Mouse (Mus musculus): Measurements from ENCODE around the gene Ccdc171.
A peak's percentile ranks its signal among the peaks of the same experiment; 100 is the strongest.
"Not testable (repeated sequence)": the region's sequence is repeated elsewhere in the genome, so short reads cannot be mapped to it uniquely, and the experiment has no call there.

Ccdc171 gene

GRCm38 (mm10) chr4:83525690-83526055, 328 bp downstream of the Ccdc171 start:
- DNase-seq (ENCODE audit: low spot score), result no peak

GRCm38 (mm10) chr4:83526270-83526987, 1.1 kb downstream of the Ccdc171 start:
- no peak for DNase-seq (ENCODE audit: low spot score)

DNA sequence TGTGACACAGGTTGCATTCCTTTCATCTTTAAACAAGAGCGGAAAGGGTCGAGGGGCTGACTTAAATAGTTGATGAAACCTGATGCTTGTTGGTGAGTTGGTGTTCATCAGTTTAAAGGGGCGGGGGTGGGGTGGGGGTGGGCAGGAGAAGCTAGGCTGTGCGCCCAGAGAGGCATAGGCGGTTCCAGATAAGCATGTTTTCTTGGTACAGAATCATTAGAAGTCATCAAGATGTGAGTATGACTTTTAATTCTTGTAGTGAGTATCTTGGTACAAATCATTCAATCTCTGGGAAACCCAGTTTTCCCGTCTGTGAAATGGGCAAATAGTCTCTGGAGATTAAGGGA, 1.6 kb downstream of the Ccdc171 start:
- no peak for DNase-seq (ENCODE audit: low spot score)

DNA sequence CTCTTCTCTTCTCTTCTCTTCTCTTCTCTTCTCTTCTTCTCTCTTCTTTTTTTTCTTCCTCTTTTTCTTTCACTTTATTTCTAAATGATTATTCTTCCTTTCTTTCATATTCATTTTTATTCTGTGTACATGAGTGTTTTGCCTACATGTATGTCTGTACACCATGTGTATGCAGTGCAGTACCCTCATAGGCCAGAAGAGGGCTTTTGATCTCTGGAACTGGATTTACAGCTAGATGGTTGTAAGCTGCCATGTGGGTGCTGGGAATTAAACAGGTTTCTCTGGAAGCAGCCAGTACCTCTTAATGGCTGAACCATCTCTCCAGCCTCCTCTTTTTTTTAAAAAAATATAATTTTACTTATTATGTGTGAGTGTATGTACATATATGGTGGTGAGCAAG, 2.6 kb downstream of the Ccdc171 start:
- DNase-seq (ENCODE audit: low spot score), result peak; percentile 31

DNA sequence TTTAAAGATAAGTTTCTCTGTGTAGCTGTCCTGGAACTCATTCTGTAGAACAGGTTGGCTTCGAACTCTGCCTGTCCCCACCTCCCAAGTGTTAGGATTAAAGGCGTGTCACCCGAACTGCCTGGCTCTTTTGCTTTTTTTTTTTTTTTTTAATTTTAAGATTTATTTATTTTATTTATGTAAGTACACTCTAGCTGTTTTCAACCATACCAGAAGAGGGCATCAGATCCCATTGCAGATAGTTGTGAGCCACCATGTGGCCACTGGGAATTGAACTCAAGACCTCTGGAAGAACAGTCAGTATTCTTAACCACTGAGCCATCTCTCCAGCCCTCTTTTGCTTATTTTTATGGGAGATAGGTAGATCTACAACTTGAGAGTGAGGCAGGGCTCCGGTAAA, 4.7 kb downstream of the Ccdc171 start:
- not testable (repeated sequence) for DNase-seq (ENCODE audit: low spot score)

DNA sequence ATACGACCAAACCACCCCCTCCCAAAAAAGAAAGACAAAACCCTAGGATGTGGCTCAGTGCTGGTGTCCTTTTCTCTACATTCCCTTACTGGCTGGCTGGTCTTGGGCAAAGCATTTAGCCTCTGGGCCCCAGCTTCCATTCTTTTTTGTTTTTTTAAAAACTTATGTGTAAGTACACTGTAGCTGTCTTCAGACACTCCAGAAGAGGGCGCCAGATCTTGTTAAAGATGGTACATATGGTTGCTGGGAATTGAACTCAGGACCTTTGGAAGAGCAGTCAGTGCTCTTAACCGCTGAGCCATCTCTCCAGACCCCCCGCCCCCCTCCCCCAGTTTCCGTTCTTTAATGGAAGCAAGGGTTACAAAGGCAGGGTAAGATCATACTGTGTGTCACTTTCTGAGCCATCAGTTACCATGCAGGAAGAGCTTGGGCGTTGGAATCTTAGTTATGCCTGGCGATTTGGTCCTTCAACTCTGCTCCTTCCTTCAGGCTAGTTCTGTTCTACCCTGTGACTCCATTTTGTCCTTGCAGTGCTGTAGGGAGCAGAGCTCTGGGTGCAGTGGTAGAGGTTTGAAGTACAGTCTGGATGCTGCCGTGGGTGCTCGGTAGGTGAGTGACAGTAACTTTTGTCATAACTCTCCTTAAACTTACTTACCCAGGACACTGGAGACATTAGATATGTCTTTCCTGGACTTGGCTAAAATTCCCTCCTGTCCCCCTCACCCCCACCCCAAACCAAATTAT, 8.0 kb downstream of the Ccdc171 start:
- no peak for DNase-seq (ENCODE audit: low spot score)

GRCm38 (mm10) chr4:83534024-83534423, 8.7 kb downstream of the Ccdc171 start:
- no peak for DNase-seq (ENCODE audit: low spot score)

GRCm38 (mm10) chr4:83549501-83549900, 24.2 kb downstream of the Ccdc171 start:
- no peak for DNase-seq (ENCODE audit: low spot score)

- DNase-seq (ENCODE audit: low spot score), result no peak
These were observed 42.1 kb downstream of the Ccdc171 start for GRCm38 (mm10) chr4:83567190-83568113.

DNA sequence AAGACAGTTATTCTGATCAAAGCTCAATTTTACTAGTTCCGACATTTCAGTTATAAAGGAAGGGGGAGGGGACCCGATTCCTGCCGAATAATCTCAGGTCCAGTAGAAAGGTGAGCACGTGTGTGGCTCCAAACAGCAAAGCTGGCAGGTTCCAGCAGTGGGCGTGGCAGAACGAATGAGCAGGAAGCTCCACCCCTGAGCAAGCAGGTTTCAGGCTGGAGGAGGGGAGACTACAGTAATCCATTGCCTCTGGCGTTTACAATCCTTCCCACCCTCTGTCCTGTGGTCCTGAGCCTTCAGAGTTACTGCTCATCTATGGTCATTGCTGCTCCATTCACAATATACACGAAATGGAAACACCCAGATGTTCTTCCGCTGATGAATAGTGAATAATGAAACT, 42.8 kb downstream of the Ccdc171 start:
- DNase-seq (ENCODE audit: low spot score), result peak; percentile 30

- DNase-seq (ENCODE audit: low spot score), result no peak
These were observed 45.2 kb downstream of the Ccdc171 start for GRCm38 (mm10) chr4:83570569-83570968.

GRCm38 (mm10) chr4:83571033-83571432, 45.7 kb downstream of the Ccdc171 start:
- DNase-seq (ENCODE audit: low spot score), result no peak

DNA sequence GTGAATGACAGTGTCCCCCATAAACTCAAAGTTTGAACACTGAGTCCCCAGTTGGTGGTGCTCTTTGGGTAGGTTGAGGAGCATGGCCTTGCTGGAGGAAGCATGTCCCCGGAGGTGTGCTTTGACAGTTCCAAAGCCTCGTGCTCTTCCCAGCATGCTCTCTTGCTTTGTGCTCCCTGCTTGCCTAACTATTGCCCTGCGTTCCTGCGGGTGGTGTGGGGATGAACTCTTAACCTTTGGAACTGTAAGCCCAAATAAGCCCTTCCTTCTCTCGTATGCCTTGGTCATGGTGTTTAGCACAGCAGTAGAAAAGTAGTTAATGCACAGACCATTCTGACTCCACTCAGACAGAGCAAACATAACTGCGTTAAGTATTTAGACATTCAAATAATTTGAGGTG, 47.2 kb downstream of the Ccdc171 start:
- no peak for DNase-seq (ENCODE audit: low spot score)

DNA sequence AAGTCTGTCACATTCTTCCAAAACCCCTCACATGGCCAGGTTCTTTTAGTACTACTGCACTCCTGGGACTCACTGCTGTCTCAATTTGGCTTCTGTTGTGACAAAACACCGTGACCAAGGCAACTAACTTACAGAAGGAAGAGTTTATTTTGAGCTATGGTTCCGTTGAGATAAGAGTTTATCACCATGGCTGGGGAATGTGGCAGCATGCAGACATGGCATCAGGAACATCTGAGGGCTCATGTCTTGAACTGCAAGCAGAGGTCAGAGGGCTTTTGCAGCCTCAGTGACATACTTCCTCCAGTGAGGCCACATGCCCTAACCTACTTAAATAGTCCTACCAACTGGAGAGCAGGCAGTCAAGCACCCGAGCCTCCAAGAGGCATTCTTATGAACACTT, 51.0 kb downstream of the Ccdc171 start:
- no peak for DNase-seq (ENCODE audit: low spot score)

DNA sequence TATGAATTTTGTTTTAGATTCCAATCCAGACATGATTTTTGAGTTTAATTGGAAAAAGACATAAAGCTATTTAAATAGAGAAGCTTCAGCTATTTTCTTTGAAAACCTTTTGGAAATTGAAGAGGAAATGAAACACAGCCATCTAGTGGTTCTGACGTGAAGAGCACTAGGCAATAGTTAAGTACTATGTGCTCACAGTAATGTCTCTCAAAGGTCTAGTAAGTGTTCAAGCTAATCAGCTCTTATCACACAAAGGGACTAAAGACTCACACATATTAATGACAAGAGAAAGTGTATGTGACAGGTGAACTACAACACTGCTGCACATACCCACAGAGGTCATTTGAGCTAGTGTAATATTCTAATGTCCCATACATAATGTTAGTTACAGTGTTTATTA, 54.8 kb downstream of the Ccdc171 start:
- no peak for DNase-seq (ENCODE audit: low spot score)

GRCm38 (mm10) chr4:83587563-83587962, 62.2 kb downstream of the Ccdc171 start:
- DNase-seq (ENCODE audit: low spot score), result no peak

GRCm38 (mm10) chr4:83596486-83596885, 71.1 kb downstream of the Ccdc171 start:
- no peak for DNase-seq (ENCODE audit: low spot score)

DNA sequence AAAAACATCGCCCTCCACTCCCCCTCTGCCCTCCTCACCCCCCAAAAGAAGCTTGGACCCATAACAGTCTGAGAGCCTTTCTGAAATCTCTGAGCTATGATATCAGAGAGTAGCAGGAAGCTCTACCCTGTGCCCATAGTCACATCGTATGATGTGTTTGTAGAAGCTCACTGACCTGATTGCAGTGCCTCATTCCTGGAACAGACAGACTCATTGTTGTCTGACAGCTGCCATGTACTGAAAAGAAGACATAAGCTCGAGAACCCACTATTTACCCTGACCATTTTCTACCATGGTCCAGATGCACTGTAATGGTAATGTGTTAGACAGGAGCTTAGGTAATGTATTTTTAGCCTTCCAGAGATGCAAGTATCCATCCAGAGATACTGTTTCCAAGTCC, 85.8 kb downstream of the Ccdc171 start:
- no peak for DNase-seq (ENCODE audit: low spot score)

GRCm38 (mm10) chr4:83623021-83623711, 97.8 kb downstream of the Ccdc171 start:
- DNase-seq (ENCODE audit: low spot score), result not testable (repeated sequence)

- no peak for DNase-seq (ENCODE audit: low spot score)
These were observed 98.4 kb downstream of the Ccdc171 start for GRCm38 (mm10) chr4:83623732-83624131.

GRCm38 (mm10) chr4:83651453-83651852, 126.1 kb downstream of the Ccdc171 start:
- DNase-seq (ENCODE audit: low spot score), result no peak

- DNase-seq (ENCODE audit: low spot score), result no peak
These were observed 130.1 kb downstream of the Ccdc171 start for GRCm38 (mm10) chr4:83655396-83655795.
